Mouse (Mus musculus): ENCODE results near the gene Pnldc1.

DNA sequence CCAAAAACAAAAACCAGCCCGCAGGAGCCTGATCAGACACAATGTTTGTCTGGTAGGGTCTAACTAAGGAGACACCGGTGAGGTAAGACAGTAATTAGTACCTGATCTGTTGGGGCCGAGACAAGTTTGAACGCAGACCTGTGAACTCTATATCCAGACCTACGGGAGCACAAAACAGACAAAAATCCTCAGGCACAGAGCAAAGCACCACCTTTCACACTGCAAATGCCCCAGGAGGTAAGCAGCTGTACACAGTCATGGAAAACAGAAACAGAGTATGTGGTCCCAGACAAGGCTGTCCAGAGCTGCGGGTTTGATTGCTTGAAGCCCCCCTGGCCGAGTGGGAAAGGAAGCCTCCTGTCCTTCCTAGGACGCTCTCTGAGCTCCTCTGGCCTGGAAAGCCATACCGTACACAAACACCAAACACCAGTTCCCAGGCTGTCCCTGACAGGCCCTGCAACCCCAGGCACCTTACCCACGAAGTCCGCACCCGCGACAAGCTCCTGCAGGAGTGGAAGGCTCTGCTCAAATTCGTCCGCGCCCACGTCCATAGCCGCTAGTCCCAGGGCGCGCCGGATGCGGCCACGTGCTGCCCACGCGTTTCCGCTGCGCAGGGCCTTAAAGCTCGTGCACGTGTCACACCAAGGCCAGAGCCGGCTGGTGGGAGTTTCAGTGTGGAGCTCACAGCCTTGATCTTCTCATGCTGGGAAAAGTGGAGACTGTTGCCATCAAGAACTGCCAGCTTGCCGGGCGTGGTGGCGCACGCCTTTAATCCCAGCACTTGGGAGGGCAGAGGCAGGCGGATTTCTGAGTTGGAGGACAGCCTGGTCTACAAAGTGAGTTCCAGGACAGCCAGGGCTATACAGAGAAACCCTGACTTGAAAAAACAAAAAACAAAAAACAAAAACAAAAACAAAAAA lies at the start of gene Pnldc1:
- TF ChIP-seq CTCF (conservative IDR thresholded peaks at IDR 0.05; ENCODE audit: insufficient read depth, insufficient read length, low read depth, low read length) (no peak), POLR2A (IDR thresholded peaks at IDR 0.05; ENCODE audit: low read depth, low read length) (no peak)
